Mouse (Mus musculus): Measurements from ENCODE around the gene Zfp655. TPM values are rescaled to one million over a fixed set of nuclear protein-coding genes. Genes with fewer than 3 reads are reported as not detected.

Gene Zfp655
- total and polyA plus RNA-seq, 3 experiments: 18.1 to 24.6 (median 20.7) TPM

DNA sequence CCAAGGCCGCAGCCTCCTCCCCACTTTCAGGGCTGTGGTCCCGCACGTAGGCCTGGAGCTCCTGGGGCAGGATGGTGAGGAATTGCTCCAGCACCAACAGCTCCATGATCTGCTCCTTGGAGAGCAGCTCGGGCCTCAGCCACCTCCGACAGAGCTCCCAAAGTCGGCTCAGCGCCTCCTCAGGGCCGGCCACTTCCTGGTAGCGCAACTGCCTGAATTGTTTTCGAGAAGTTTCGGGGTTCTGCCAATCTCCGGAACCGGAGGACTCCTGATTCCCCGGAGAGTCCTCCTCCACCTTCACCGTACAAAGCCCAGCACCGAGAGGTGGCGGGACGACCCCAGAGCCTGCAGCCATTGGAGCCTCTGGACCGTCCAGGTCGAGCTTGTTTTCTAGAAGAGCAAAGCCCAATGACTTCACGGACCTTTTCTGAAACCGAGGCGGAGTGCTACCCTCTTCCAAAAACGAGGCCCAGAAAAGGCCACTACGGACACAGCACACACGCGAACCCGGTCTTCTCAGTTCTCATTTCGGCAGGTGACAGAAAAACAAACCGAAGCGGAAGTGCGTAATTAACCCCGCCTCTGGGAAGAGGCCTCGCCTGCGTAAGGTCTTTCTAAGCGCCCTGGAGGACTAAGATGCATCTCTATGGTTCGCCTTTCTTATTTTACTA, 30.1 kb upstream of the Zfp655 start, which contains the start of gene Zkscan14:
Zkscan14 (minus strand) TSS at position 548 of the 671 bp plus-strand sequence.
- peak within 1 kb of the TSS; percentile 59 for H3K27ac ChIP-seq (ENCODE audit: insufficient read depth, low read depth)
- dilution Hi-C loops (cut with MboI; ENCODE audit: extremely low pct_ligation_motif_present, extremely low pct_unique_long_range_greater_than_20kb, low sequenced_read_pairs): no loop called here
- peak within 1 kb of the TSS; percentile 90 to 94 (median 92) for H3K4me3 ChIP-seq (replicated peaks in 1 of 3; ENCODE audit: low read depth in 2 of 3, low read length in 2 of 3, poor library complexity in 1 of 3)
- H3K9me3 ChIP-seq (replicated peaks; ENCODE audit: low read length): no peaks in the 10 kb centered on the region
- peaks cover 20% of the 10 kb centered on the region for H3K79me2 ChIP-seq (replicated peaks; ENCODE audit: control insufficient read depth, extremely low read depth, insufficient read depth, poor library complexity, severe bottlenecking)
- in situ Hi-C loops (cut with MboI; ENCODE audit: low pct_ligation_motif_present, low pct_unique_long_range_greater_than_20kb, low sequenced_read_pairs): no loop called here
- H3K27me3 ChIP-seq (replicated peaks): no peaks in the 10 kb centered on the region
- H3K4me1 ChIP-seq (ENCODE audit: control insufficient read depth in 1 of 2, insufficient read depth in 2 of 2): peaks cover 6 to 41% of the 10 kb centered on the region in 2 experiments; a peak in 3 of 4 replicates
- peak within 1 kb of the TSS; percentile 74 for H3K9ac ChIP-seq (ENCODE audit: insufficient read depth, low read depth)
- peaks cover 16 to 21% of the 10 kb centered on the region in 2 experiments for H3K36me3 ChIP-seq (replicated peaks in 1 of 2; ENCODE audit: control insufficient read depth in 1 of 2, insufficient read depth in 1 of 2, low read length in 1 of 2)
- peak within 1 kb of the TSS; percentile 91; the same call in 1 of the 2 replicates for H3K4me2 ChIP-seq (ENCODE audit: insufficient read depth, low read depth, poor library complexity, severe bottlenecking)
- TF ChIP-seq TBP (conservative IDR thresholded peaks at IDR 0.05; ENCODE audit: low read depth, low read length) (peak; percentile 86), KAT2A (IDR thresholded peaks at IDR 0.05; ENCODE audit: insufficient replicate concordance, low read length) (peak; percentile 79; the same call in 1 of the 2 replicates), IRF4 (IDR thresholded peaks at IDR 0.05; ENCODE audit: low read depth, low read length) (peak; percentile 79), USF2 (conservative IDR thresholded peaks at IDR 0.05; ENCODE audit: low read depth, low read length) (no peak), POLR2AphosphoS2 (IDR thresholded peaks at IDR 0.05; ENCODE audit: low read depth, low read length) (no peak; the same call in 1 of the 2 replicates), USF1 (IDR thresholded peaks at IDR 0.05; ENCODE audit: low read depth, low read length) (no peak), RCOR1 (conservative IDR thresholded peaks at IDR 0.05; ENCODE audit: low read depth, low read length) (no peak), PAX5 (IDR thresholded peaks at IDR 0.05; ENCODE audit: low read length) (no peak), MYC (IDR thresholded peaks at IDR 0.05; ENCODE audit: low read depth, low read length) (peak; percentile 63; the same call in 1 of the 2 replicates), ELF1 (IDR thresholded peaks at IDR 0.05; ENCODE audit: low read depth, low read length) (peak; percentile 84), ZNF384 (IDR thresholded peaks at IDR 0.05; ENCODE audit: low read depth, low read length) (no peak), MXI1 (IDR thresholded peaks at IDR 0.05; ENCODE audit: low read depth, low read length) (peak; percentile 98), ZC3H11A (IDR thresholded peaks at IDR 0.05; ENCODE audit: low read depth, low read length) (no peak), RAD21 (IDR thresholded peaks at IDR 0.05; ENCODE audit: low read depth, low read length) (no peak), MAX (IDR thresholded peaks at IDR 0.05; ENCODE audit: low read length) (peak; percentile 62), CTCF (conservative IDR thresholded peaks at IDR 0.05 in 1 of 2, IDR thresholded peaks at IDR 0.05 in 1 of 2; ENCODE audit: low read depth in 2 of 2, low read length in 2 of 2) (no peak), HCFC1 (IDR thresholded peaks at IDR 0.05; ENCODE audit: low read depth, low read length) (peak; percentile 89), MAZ (IDR thresholded peaks at IDR 0.05; ENCODE audit: low read depth, low read length) (no peak), MAFK (IDR thresholded peaks at IDR 0.05; ENCODE audit: insufficient replicate concordance, low read length) (no peak), EP300 (IDR thresholded peaks at IDR 0.05; ENCODE audit: low read length) (no peak), BHLHE40 (IDR thresholded peaks at IDR 0.05; ENCODE audit: low read depth, low read length) (peak; percentile 85), NRF1 (IDR thresholded peaks at IDR 0.05; ENCODE audit: low read depth, low read length) (peak; percentile 36), POLR2A (IDR thresholded peaks at IDR 0.05; ENCODE audit: low read depth, low read length) (peak; percentile 90), E2F4 (IDR thresholded peaks at IDR 0.05; ENCODE audit: insufficient replicate concordance, low read depth, low read length) (no peak), ZMIZ1 (IDR thresholded peaks at IDR 0.05; ENCODE audit: low read depth, low read length) (peak; percentile 48; the same call in 1 of the 2 replicates), MEF2A (IDR thresholded peaks at IDR 0.05; ENCODE audit: borderline replicate concordance, low read depth, low read length) (no peak; the same call in 1 of the 2 replicates), GABPA (IDR thresholded peaks at IDR 0.05; ENCODE audit: insufficient replicate concordance, low read depth, low read length) (peak; percentile 62), JUN (IDR thresholded peaks at IDR 0.05; ENCODE audit: insufficient read depth, low read depth, low read length) (no peak), SIN3A (IDR thresholded peaks at IDR 0.05; ENCODE audit: low read length) (peak; percentile 99), TCF12 (IDR thresholded peaks at IDR 0.05; ENCODE audit: low read depth, low read length) (peak; percentile 70; the same call in 1 of the 2 replicates), NELFE (IDR thresholded peaks at IDR 0.05; ENCODE audit: low read depth, low read length) (peak; percentile 79), JUND (conservative IDR thresholded peaks at IDR 0.05; ENCODE audit: low read depth, low read length) (0 out of 2 replicates have a peak, but pooled peaks have one; percentile 33)
- peak; percentile 96 for DNase-seq (ENCODE audit: extremely low read depth)
